Mouse (Mus musculus): ENCODE data around the gene 4931428L18Rik. TPM values are rescaled to one million over a fixed set of nuclear protein-coding genes. Genes with fewer than 3 reads are reported as not detected.

The 4931428L18Rik gene
- polyA plus RNA-seq, 1 experiment, result 0.09 TPM

DNA sequence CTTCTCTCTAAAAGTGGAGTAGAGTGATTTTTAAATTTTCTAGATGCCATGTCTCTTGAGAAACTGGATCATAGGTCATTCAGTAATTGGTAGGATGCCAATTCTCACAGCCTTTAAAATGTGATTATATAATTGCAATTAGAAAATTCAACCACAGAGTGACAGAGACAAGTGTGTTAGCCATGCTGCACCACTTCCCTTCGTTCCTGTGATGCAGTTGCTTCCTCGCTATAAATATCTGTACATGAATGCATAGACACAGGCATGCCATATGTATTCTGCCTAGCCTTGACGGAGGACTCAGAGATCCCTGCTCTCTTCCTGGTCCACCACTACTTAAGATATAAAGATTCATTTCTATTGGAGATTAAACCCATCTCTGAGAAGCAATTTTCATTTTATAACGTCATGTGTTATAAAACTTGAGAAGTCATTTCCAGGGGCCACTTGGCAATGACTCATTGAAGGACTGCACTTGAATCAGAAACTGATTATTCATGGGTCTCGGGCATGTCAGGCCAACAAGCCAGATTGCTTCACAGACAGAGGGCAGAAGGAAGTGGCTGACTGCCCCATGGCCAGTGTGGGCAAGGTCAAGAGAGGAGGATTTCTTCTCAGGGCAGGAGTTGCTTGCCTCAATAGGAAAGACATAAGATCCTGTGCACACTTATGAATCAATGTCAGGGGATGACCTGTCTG, 172.4 kb downstream of the 4931428L18Rik start:
- Histone ChIP-seq H3K79me2 (ENCODE audit: control insufficient read depth, insufficient read depth) (no peaks in the 10 kb centered on the region), H3K4me3 (ENCODE audit: insufficient read depth, poor library complexity, severe bottlenecking) (no peak overlapping the region), H3ac (ENCODE audit: control insufficient read depth, insufficient read length, low read depth) (no peak overlapping the region), H3K27me3 (ENCODE audit: control insufficient read depth, insufficient read depth, insufficient read length) (no peaks in the 10 kb centered on the region), H3K36me3 (ENCODE audit: control insufficient read depth, insufficient read depth) (no peaks in the 10 kb centered on the region), H3K79me3 (ENCODE audit: low read depth) (no peaks in the 10 kb centered on the region)
- no peak for TF ChIP-seq MYOD1 (IDR thresholded peaks at IDR 0.05; ENCODE audit: control insufficient read depth, insufficient read length, low read depth)
- TF ChIP-seq MYOG (IDR thresholded peaks at IDR 0.05; ENCODE audit: control insufficient read depth, extremely low read depth, insufficient read length), result no peak
- no peak for TF ChIP-seq FOSL1 (IDR thresholded peaks at IDR 0.05; ENCODE audit: insufficient read depth, low read length, poor library complexity, severe bottlenecking)
- TF ChIP-seq CEBPB (IDR thresholded peaks at IDR 0.05; ENCODE audit: low read depth), result no peak
- TF ChIP-seq MAX (IDR thresholded peaks at IDR 0.05), result no peak

DNA sequence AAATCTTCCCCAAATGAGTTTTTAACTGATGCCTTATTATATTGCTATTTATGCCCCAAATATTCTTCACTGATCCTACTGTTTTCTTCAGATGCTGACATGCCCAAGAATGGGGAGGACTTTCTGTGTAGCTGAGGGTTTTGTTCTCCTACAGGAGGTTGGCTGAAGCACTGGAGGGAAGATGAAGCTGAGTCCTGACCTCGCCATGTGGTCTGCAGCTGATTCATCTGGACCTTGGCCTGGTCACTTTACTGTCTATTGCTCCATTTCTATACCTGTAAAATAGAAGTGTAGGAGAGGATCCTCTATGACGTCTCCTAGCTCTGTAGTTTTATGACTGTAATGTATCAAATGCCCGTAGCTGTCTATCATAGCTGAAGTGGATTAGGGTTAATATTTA, 179.3 kb downstream of the 4931428L18Rik start:
- TF ChIP-seq CEBPB (IDR thresholded peaks at IDR 0.05; ENCODE audit: low read depth), result no peak
- no peaks in the 10 kb centered on the region for H3K27me3 ChIP-seq (ENCODE audit: control insufficient read depth, insufficient read depth, insufficient read length)
- H3K36me3 ChIP-seq (ENCODE audit: control insufficient read depth, insufficient read depth), result no peaks in the 10 kb centered on the region
- no peaks in the 10 kb centered on the region for H3K79me2 ChIP-seq (ENCODE audit: control insufficient read depth, insufficient read depth)
- H3K4me3 ChIP-seq (ENCODE audit: insufficient read depth, poor library complexity, severe bottlenecking), result no peak overlapping the region
- no peaks in the 10 kb centered on the region for H3K79me3 ChIP-seq (ENCODE audit: low read depth)
- H3ac ChIP-seq (ENCODE audit: control insufficient read depth, insufficient read length, low read depth), result no peak overlapping the region

DNA sequence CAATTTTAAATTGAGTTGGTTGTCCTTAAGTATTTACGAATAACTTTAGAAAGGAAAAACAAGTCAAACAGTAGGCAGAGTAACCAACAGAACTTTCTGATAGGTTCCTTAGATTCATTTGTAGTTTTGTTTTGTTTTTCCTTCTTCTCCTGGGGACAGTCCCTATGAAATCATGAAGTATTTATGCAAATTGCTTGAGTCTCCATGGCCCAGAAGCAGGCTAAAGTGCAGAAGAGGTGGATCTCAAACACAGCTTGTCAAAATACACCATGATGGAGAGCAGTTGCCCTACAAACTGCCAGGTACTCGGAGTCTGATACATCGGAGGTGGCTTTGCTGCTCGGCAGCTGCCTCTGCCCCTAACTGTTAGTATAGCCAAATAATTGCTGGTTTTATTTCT, 179.7 kb downstream of the 4931428L18Rik start:
- Histone ChIP-seq H3K27me3 (ENCODE audit: control insufficient read depth, insufficient read depth, insufficient read length) (no peaks in the 10 kb centered on the region), H3ac (ENCODE audit: control insufficient read depth, insufficient read length, low read depth) (no peak overlapping the region), H3K4me3 (ENCODE audit: insufficient read depth, poor library complexity, severe bottlenecking) (no peak overlapping the region), H3K79me2 (ENCODE audit: control insufficient read depth, insufficient read depth) (no peaks in the 10 kb centered on the region), H3K36me3 (ENCODE audit: control insufficient read depth, insufficient read depth) (no peaks in the 10 kb centered on the region), H3K79me3 (ENCODE audit: low read depth) (no peaks in the 10 kb centered on the region)
- no peak for TF ChIP-seq MYOD1 (IDR thresholded peaks at IDR 0.05; ENCODE audit: control insufficient read depth, insufficient read length, low read depth)
- no peak for TF ChIP-seq FOSL1 (IDR thresholded peaks at IDR 0.05; ENCODE audit: insufficient read depth, low read length, poor library complexity, severe bottlenecking)
- TF ChIP-seq MYOG (IDR thresholded peaks at IDR 0.05; ENCODE audit: control insufficient read depth, extremely low read depth, insufficient read length), result no peak
- no peak for TF ChIP-seq MAX (IDR thresholded peaks at IDR 0.05)
- TF ChIP-seq USF1 (IDR thresholded peaks at IDR 0.05; ENCODE audit: low read depth), result no peak
- no peak for TF ChIP-seq CEBPB (IDR thresholded peaks at IDR 0.05; ENCODE audit: low read depth)

DNA sequence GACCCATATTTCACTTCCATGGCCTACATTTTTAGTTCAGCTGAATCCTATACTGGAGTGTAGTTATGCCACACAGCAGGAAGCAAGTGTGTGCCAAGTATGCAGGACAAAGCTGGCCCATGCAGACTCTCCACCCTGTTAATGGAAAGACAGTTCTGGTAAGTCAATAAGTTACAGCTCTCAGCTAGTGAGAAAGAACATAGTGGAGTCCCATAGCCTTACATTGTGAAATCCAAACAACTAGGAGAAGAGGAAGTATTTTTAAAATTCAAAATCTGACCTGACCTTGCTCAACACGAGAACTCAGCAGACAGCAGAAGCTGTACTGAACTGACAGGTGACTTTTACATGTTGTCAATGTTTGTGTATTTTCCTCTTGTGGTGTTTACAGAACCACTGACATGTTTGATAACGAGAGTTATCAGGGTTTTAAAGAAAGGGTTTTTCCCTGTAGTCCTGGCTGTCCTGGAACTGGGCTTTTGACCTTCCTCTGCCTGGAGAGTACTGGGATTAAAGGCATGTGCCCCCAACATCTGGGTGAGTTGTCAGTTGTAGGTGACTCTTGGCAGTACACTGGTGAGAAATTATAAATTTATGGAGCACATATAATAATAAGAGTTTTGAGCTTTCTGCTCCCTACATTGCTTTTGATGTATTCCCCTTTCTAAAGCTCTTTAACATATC, 188.5 kb downstream of the 4931428L18Rik start:
- Histone ChIP-seq H3K27me3 (ENCODE audit: control insufficient read depth, insufficient read depth, insufficient read length) (no peaks in the 10 kb centered on the region), H3K79me2 (ENCODE audit: control insufficient read depth, insufficient read depth) (no peaks in the 10 kb centered on the region), H3K36me3 (ENCODE audit: control insufficient read depth, insufficient read depth) (no peaks in the 10 kb centered on the region), H3K4me3 (ENCODE audit: insufficient read depth, poor library complexity, severe bottlenecking) (no peak overlapping the region), H3K79me3 (ENCODE audit: low read depth) (no peaks in the 10 kb centered on the region), H3ac (ENCODE audit: control insufficient read depth, insufficient read length, low read depth) (no peak overlapping the region)
- TF ChIP-seq CEBPB (IDR thresholded peaks at IDR 0.05; ENCODE audit: low read depth) (no peak), MYOD1 (IDR thresholded peaks at IDR 0.05; ENCODE audit: control insufficient read depth, insufficient read length, low read depth) (no peak), USF1 (IDR thresholded peaks at IDR 0.05; ENCODE audit: low read depth) (no peak), FOSL1 (IDR thresholded peaks at IDR 0.05; ENCODE audit: insufficient read depth, low read length, poor library complexity, severe bottlenecking) (no peak), MYOG (IDR thresholded peaks at IDR 0.05; ENCODE audit: control insufficient read depth, extremely low read depth, insufficient read length) (no peak), MAX (IDR thresholded peaks at IDR 0.05) (no peak), CTCF (IDR thresholded peaks at IDR 0.05; ENCODE audit: control insufficient read depth, insufficient read depth, insufficient read length) (no peak)

DNA sequence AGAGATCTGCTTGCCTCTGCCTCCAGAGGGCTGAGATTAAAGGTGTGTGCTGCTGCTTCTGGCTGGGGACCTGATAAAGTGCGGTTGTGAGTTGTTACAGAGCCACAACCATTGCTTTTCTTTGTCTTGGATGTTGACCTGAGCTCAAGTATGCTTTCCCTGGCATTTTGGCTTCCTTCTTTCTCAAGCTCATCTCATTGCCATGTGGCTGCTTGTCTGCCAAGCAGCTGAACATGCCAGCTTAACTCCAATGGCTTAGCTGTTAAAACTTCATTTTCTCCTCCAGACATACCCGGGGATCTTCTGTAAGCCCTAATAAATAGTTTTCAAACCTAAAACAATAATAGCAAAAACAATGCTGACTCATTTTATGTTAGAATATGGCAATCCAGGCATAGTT, 190.1 kb downstream of the 4931428L18Rik start:
- TF ChIP-seq CEBPB (IDR thresholded peaks at IDR 0.05; ENCODE audit: low read depth) (no peak), FOSL1 (IDR thresholded peaks at IDR 0.05; ENCODE audit: insufficient read depth, low read length, poor library complexity, severe bottlenecking) (no peak), MYOD1 (IDR thresholded peaks at IDR 0.05; ENCODE audit: control insufficient read depth, insufficient read length, low read depth) (no peak), MAX (IDR thresholded peaks at IDR 0.05) (no peak), MYOG (IDR thresholded peaks at IDR 0.05; ENCODE audit: control insufficient read depth, extremely low read depth, insufficient read length) (no peak), CTCF (IDR thresholded peaks at IDR 0.05; ENCODE audit: control insufficient read depth, insufficient read depth, insufficient read length) (no peak), USF1 (IDR thresholded peaks at IDR 0.05; ENCODE audit: low read depth) (no peak)
- no peaks in the 10 kb centered on the region for H3K79me2 ChIP-seq (ENCODE audit: control insufficient read depth, insufficient read depth)
- no peaks in the 10 kb centered on the region for H3K36me3 ChIP-seq (ENCODE audit: control insufficient read depth, insufficient read depth)
- no peak overlapping the region for H3ac ChIP-seq (ENCODE audit: control insufficient read depth, insufficient read length, low read depth)
- no peaks in the 10 kb centered on the region for H3K79me3 ChIP-seq (ENCODE audit: low read depth)
- H3K4me3 ChIP-seq (ENCODE audit: insufficient read depth, poor library complexity, severe bottlenecking), result no peak overlapping the region
- no peaks in the 10 kb centered on the region for H3K27me3 ChIP-seq (ENCODE audit: control insufficient read depth, insufficient read depth, insufficient read length)

DNA sequence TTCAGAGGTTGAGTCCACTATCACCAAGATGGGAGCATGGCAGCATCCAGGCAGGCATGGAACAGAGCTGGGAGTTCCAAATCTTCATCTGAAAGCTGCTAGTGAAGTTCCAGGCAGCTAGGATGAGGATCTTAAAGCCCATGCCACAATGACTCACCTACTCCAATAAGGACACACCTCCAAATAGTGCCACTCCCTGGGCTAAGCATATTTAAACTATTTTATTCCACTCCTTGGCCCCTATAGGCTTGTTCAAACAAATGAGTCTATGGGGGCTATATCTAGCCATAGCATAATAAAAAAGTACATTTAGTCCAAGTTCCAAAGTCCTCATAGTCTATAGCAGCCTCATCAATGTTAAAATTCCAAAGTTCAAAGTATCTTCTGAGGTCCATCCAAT, 199.3 kb downstream of the 4931428L18Rik start:
- Histone ChIP-seq H3K79me3 (ENCODE audit: low read depth) (no peaks in the 10 kb centered on the region), H3K4me3 (ENCODE audit: insufficient read depth, poor library complexity, severe bottlenecking) (no peak overlapping the region), H3ac (ENCODE audit: control insufficient read depth, insufficient read length, low read depth) (no peak overlapping the region), H3K79me2 (ENCODE audit: control insufficient read depth, insufficient read depth) (no peaks in the 10 kb centered on the region), H3K27me3 (ENCODE audit: control insufficient read depth, insufficient read depth, insufficient read length) (no peaks in the 10 kb centered on the region), H3K36me3 (ENCODE audit: control insufficient read depth, insufficient read depth) (no peaks in the 10 kb centered on the region)
- no peak for TF ChIP-seq USF1 (IDR thresholded peaks at IDR 0.05; ENCODE audit: low read depth)
- no peak for TF ChIP-seq MYOG (IDR thresholded peaks at IDR 0.05; ENCODE audit: control insufficient read depth, extremely low read depth, insufficient read length)

Measured in C2C12 (cell line).